Mouse (Mus musculus) embryo, embryonic 10.5 days (tissue): ENCODE measurements around the gene Slc9a9.

ENCODE experiments used
- DNase-seq: peaks from one replicate; pipeline ENCODE4 v3.0.0-alpha.2; 2015; ENCODE audit warnings: low spot score

Gene Slc9a9

GRCm38 (mm10) chr9:95077938-95078337 lies 408.2 kb downstream of the Slc9a9 start:
- DNase-seq: no peak

GRCm38 (mm10) chr9:95078626-95079025 lies 408.9 kb downstream of the Slc9a9 start:
- DNase-seq: no peak

GRCm38 (mm10) chr9:95079951-95080350 lies 410.2 kb downstream of the Slc9a9 start:
- no peak for DNase-seq

GRCm38 (mm10) chr9:95086109-95086821 lies 416.6 kb downstream of the Slc9a9 start:
- DNase-seq: peak; percentile 17

- DNase-seq: no peak
Measured at GRCm38 (mm10) chr9:95088221-95088620, 418.5 kb downstream of the Slc9a9 start.

- DNase-seq: peak; percentile 19
Measured at GRCm38 (mm10) chr9:95089050-95089449, 419.3 kb downstream of the Slc9a9 start.

- DNase-seq: no peak
Measured at GRCm38 (mm10) chr9:95096486-95096885, 426.8 kb downstream of the Slc9a9 start.

- no peak for DNase-seq
Measured at GRCm38 (mm10) chr9:95105768-95106167, 436.1 kb downstream of the Slc9a9 start.

GRCm38 (mm10) chr9:95109799-95110198 lies 440.1 kb downstream of the Slc9a9 start:
- no peak for DNase-seq

GRCm38 (mm10) chr9:95110768-95111167 lies 441.1 kb downstream of the Slc9a9 start:
- DNase-seq: no peak

GRCm38 (mm10) chr9:95111732-95112131 lies 442.0 kb downstream of the Slc9a9 start:
- DNase-seq: no peak

GRCm38 (mm10) chr9:95113157-95114135 lies 443.7 kb downstream of the Slc9a9 start:
- DNase-seq: no peak

- DNase-seq: no peak
Measured at GRCm38 (mm10) chr9:95120062-95120461, 450.4 kb downstream of the Slc9a9 start.

GRCm38 (mm10) chr9:95121151-95121835 lies 451.6 kb downstream of the Slc9a9 start:
- DNase-seq: peak; percentile 58

GRCm38 (mm10) chr9:95125683-95126082 lies 456.0 kb downstream of the Slc9a9 start:
- DNase-seq: no peak

GRCm38 (mm10) chr9:95127774-95128173 lies 458.1 kb downstream of the Slc9a9 start:
- no peak for DNase-seq

GRCm38 (mm10) chr9:95149206-95149729 lies 479.6 kb downstream of the Slc9a9 start:
- no peak for DNase-seq

- DNase-seq: peak; percentile 21
Measured at GRCm38 (mm10) chr9:95150096-95150495, 480.4 kb downstream of the Slc9a9 start.

GRCm38 (mm10) chr9:95150597-95150996 lies 480.9 kb downstream of the Slc9a9 start:
- no peak for DNase-seq

- DNase-seq: no peak
Measured at GRCm38 (mm10) chr9:95150998-95151397, 481.3 kb downstream of the Slc9a9 start.

- no peak for DNase-seq
Measured at GRCm38 (mm10) chr9:95151746-95152145, 482.0 kb downstream of the Slc9a9 start.

- no peak for DNase-seq
Measured at GRCm38 (mm10) chr9:95153966-95154365, 484.3 kb downstream of the Slc9a9 start.
